Mouse (Mus musculus): Measurements from ENCODE around the gene Pkdrej. TPM values are rescaled to one million over a fixed set of nuclear protein-coding genes. Genes with fewer than 3 reads are reported as not detected.
"Not testable (repeated sequence)": the region's sequence is repeated elsewhere in the genome, so short reads cannot be mapped to it uniquely, and the experiment has no call there.

Pkdrej gene
- polyA plus RNA-seq, 1 experiment from 2014 or later = 0.10 TPM

DNA sequence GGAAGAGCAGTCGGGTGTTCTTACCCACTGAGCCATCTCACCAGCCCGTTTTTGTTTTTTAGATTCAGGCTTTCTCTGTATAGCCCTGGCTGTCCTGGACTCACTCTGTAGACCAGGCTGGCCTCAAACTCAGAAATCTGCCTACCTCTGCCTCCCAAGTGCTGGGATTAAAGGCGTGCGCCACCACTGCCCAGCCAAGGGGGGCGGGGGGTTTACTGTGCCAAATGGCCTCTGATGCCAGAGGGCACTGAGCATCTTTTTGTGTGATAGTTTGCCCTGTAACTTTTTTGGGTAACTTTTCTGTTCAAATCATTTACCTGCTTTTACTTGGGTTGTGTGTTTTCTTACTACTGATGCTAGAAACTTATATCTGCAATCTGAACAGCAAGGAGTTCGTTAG lies 42.6 kb downstream of the Pkdrej start:
- H3K9me3 ChIP-seq (ENCODE audit: control insufficient read depth, low read length); ATAC-seq (ENCODE audit: low read depth); H3K4me1 ChIP-seq (replicated peaks; ENCODE audit: control insufficient read depth, insufficient read depth, low read length); H3K27me3 ChIP-seq (ENCODE audit: control insufficient read depth, insufficient read depth, low read depth, low read length); H3K4me3 ChIP-seq (ENCODE audit: low read length); H3K4me2 ChIP-seq (ENCODE audit: low read depth, low read length); H3K27ac ChIP-seq (ENCODE audit: low read length); H3K36me3 ChIP-seq (ENCODE audit: control insufficient read depth, insufficient read depth, low read length); H3K9ac ChIP-seq (ENCODE audit: low read length): not testable (repeated sequence)
- WGBS = 81% methylated on average over 6 of the region's 6 CpGs

DNA sequence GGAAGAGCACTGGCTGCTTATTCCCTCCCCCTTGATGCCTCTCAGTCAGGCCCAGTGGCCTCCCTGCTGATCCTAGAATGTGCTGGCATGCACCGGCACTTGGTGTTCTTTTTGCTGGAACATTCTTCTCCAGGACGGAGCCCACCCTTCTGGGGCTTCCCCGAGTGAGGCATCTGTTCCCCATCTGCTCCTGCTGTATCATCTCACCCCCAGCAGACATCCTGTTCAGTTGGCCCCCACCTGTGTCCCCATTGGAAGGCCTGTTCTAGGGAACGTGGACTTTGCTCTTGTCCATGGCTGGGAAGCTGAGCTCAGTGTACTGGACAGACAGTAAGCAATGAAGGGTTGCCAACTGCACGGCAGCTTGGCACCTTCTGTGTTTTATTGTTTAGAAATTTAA lies 44.8 kb downstream of the Pkdrej start:
- no peak overlapping the region for H3K4me3 ChIP-seq (ENCODE audit: low read length)
- no peaks in the 10 kb centered on the region for H3K9me3 ChIP-seq (ENCODE audit: control insufficient read depth, low read length)
- ATAC-seq (ENCODE audit: low read depth) = no peak
- H3K27me3 ChIP-seq (ENCODE audit: control insufficient read depth, insufficient read depth, low read depth, low read length) = no peaks in the 10 kb centered on the region
- H3K9ac ChIP-seq (ENCODE audit: low read length) = no peak overlapping the region
- WGBS = 68% methylated on average over 5 of the region's 5 CpGs
- no peaks in the 10 kb centered on the region for H3K36me3 ChIP-seq (ENCODE audit: control insufficient read depth, insufficient read depth, low read length)
- H3K4me2 ChIP-seq (ENCODE audit: low read depth, low read length) = no peak overlapping the region
- no peak overlapping the region for H3K27ac ChIP-seq (ENCODE audit: low read length)
- no peaks in the 10 kb centered on the region for H3K4me1 ChIP-seq (replicated peaks; ENCODE audit: control insufficient read depth, insufficient read depth, low read length)

DNA sequence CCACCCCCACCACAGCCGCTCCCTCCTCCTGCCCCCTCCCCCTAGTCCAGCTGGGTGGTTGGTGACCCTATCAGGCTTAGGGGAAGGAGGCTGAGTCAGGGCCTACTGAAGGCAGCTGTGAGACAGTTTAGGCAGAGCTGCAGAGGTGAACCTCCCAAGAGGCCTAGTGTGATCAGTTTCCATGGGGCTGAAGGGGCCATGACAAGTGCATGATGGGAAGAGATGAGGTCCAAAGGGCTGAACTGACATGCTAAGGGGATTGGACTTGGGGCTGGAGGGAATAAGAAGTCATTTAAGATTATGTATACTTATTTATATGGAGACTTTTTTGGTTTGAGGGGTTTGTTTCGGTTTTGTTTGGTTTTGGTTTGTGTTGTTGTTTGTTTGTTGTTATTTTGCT lies 45.3 kb downstream of the Pkdrej start:
- H3K9me3 ChIP-seq (ENCODE audit: control insufficient read depth, low read length) = no peaks in the 10 kb centered on the region
- WGBS = 80% methylated on average over 2 of the region's 2 CpGs
- no peak overlapping the region for H3K4me2 ChIP-seq (ENCODE audit: low read depth, low read length)
- H3K4me3 ChIP-seq (ENCODE audit: low read length) = no peak overlapping the region
- H3K27me3 ChIP-seq (ENCODE audit: control insufficient read depth, insufficient read depth, low read depth, low read length) = no peaks in the 10 kb centered on the region
- no peak overlapping the region for H3K27ac ChIP-seq (ENCODE audit: low read length)
- ATAC-seq (ENCODE audit: low read depth) = no peak
- H3K36me3 ChIP-seq (ENCODE audit: control insufficient read depth, insufficient read depth, low read length) = no peaks in the 10 kb centered on the region
- no peak overlapping the region for H3K9ac ChIP-seq (ENCODE audit: low read length)
- H3K4me1 ChIP-seq (replicated peaks; ENCODE audit: control insufficient read depth, insufficient read depth, low read length) = no peaks in the 10 kb centered on the region

DNA sequence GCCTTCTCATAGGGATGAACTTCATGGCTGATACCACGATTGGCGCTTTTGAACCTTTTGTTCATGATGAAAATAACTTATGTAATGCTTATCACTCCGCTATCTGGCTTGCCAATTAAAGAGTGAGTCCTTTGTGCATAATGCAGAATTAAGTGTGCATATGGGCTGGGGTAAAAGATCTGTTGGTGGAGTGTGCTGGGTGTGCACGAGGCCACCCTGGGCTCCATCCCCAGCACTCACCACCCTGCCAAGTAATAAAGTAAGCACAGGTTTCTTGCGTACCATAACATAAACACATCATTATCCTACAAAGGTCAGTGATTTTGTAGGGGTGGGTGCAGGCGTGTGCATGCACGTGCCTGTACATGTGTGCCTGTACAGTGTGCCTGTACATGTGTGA lies 46.5 kb downstream of the Pkdrej start:
- Histone ChIP-seq H3K27ac (ENCODE audit: low read length) (no peak overlapping the region), H3K36me3 (ENCODE audit: control insufficient read depth, insufficient read depth, low read length) (no peaks in the 10 kb centered on the region), H3K9ac (ENCODE audit: low read length) (no peak overlapping the region), H3K4me1 (replicated peaks; ENCODE audit: control insufficient read depth, insufficient read depth, low read length) (no peaks in the 10 kb centered on the region), H3K9me3 (ENCODE audit: control insufficient read depth, low read length) (no peaks in the 10 kb centered on the region), H3K4me3 (ENCODE audit: low read length) (no peak overlapping the region), H3K27me3 (ENCODE audit: control insufficient read depth, insufficient read depth, low read depth, low read length) (no peaks in the 10 kb centered on the region), H3K4me2 (ENCODE audit: low read depth, low read length) (no peak overlapping the region)
- WGBS = 78% methylated on average over 7 of the region's 7 CpGs
- no peak for ATAC-seq (ENCODE audit: low read depth)

DNA sequence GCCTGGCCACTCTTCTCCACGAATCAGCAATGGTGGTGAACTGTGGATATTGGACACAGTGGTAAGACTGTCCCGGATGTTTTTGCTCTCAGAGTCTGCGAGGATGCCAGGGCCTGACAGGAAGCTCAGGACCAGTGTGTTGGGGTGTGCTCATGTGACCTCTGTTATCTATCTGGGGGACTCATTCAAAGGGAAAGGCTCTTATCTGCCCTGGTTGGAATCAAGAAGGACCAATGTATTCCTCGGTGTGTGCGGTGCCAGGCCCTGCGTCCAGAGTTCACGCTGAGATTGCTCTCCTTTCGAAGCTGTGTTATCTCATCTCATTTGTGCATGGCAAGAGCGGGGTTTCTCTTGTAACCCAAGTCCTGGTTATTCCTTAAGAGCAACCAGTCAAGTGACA lies 47.1 kb downstream of the Pkdrej start:
- WGBS = 76% methylated on average over 9 of the region's 9 CpGs
- no peak for ATAC-seq (ENCODE audit: low read depth)
- H3K4me1 ChIP-seq (replicated peaks; ENCODE audit: control insufficient read depth, insufficient read depth, low read length) = no peaks in the 10 kb centered on the region
- H3K4me2 ChIP-seq (ENCODE audit: low read depth, low read length) = no peak overlapping the region
- H3K27ac ChIP-seq (ENCODE audit: low read length) = no peak overlapping the region
- no peaks in the 10 kb centered on the region for H3K9me3 ChIP-seq (ENCODE audit: control insufficient read depth, low read length)
- H3K4me3 ChIP-seq (ENCODE audit: low read length) = no peak overlapping the region
- H3K36me3 ChIP-seq (ENCODE audit: control insufficient read depth, insufficient read depth, low read length) = no peaks in the 10 kb centered on the region
- no peaks in the 10 kb centered on the region for H3K27me3 ChIP-seq (ENCODE audit: control insufficient read depth, insufficient read depth, low read depth, low read length)
- no peak overlapping the region for H3K9ac ChIP-seq (ENCODE audit: low read length)

DNA sequence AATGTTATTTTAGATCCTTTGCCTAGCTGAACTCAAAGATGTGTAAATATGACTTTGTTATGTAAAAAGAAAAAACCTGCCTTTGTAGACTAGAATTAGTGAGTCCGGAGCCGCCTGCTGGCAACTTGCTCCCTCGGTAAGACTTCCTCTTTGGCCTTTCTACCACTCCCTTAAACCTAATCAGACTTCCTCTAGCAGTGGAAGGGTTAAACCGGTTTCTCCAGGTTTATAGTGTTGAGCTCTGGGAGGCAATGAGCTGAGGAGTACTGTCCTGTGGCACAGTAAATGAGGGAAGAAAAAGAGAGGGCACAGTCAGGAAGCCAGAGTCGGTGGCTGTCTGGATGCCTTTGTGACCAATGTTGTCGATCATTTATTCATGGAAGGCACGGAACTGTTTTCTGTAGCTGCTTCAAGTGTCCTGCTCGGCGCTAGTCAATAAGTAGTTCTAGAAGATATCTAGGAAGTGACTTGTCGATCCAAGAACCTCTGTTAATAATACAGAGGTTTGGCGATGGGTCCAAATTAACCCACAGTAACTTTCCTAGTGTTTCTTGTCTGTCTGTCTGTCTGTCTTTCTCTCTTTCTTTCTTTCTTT lies 49.3 kb downstream of the Pkdrej start:
- Histone ChIP-seq H3K27ac (ENCODE audit: low read length) (no peak overlapping the region), H3K36me3 (ENCODE audit: control insufficient read depth, insufficient read depth, low read length) (no peaks in the 10 kb centered on the region), H3K4me1 (replicated peaks; ENCODE audit: control insufficient read depth, insufficient read depth, low read length) (no peaks in the 10 kb centered on the region), H3K27me3 (ENCODE audit: control insufficient read depth, insufficient read depth, low read depth, low read length) (no peaks in the 10 kb centered on the region), H3K9ac (ENCODE audit: low read length) (no peak overlapping the region), H3K9me3 (ENCODE audit: control insufficient read depth, low read length) (no peaks in the 10 kb centered on the region), H3K4me3 (ENCODE audit: low read length) (no peak overlapping the region), H3K4me2 (ENCODE audit: low read depth, low read length) (no peak overlapping the region)
- ATAC-seq (ENCODE audit: low read depth) = no peak
- WGBS = 77% methylated on average over 11 of the region's 11 CpGs

DNA sequence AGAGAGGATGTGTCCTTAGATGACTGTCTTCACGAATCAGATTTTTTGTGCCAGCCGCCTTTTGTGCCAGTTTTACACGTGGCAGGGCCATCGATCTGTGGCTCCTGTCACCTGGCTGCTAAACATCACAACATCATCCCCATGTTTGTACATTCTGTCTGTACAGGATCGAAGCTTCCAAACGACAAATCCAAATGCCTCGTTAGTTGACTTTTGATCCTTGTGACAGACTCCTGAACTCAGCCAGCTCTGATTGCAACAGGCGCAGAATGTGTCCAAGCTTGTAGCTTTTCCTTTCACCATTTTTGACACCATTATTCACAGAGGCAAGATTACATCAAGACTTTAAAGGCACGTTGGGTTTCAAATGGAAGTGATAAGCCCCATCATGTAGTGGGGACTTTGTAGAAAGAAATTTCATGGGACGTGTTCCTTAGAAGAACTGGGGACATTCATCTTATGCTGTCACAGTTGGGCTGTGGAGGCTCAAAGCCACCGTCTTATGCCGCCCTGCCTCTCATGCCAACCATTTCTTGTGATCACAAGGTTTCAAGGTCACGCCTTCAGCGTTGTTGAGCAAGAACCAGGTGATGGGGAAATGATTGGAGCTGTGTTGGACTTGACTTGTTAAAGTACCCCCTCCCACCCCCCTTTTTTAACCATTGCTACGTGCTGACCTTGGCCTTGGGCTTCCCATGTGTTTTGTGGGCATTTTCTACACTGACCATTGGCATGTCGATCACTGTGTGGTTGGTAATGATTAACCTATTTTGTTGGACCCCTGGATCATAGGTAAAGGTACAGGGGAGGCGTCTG lies 50.0 kb downstream of the Pkdrej start:
- no peak overlapping the region for H3K27ac ChIP-seq (ENCODE audit: low read length)
- 73% methylated on average over 17 of the region's 17 CpGs for WGBS
- no peaks in the 10 kb centered on the region for H3K4me1 ChIP-seq (replicated peaks; ENCODE audit: control insufficient read depth, insufficient read depth, low read length)

DNA sequence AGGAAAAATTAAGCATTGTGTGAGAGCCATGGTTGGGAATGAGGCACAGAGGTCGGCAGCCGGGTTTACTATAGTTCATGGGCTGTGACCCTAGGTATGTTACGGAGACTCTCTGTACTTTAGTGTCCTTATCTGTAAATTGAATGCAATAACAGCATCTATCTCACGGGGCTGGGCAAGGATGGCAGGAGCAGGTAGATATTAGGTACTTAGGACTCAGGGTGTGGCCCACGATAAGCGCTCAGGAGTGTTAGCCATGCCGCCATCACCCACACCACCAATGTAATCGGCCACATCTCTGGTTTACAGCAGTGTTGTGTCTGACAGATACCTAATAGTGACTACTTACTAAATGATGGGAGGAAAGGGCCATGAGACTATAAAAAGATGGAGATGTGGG lies 52.5 kb downstream of the Pkdrej start:
- Histone ChIP-seq H3K27me3 (ENCODE audit: control insufficient read depth, insufficient read depth, low read depth, low read length) (no peaks in the 10 kb centered on the region), H3K4me1 (replicated peaks; ENCODE audit: control insufficient read depth, insufficient read depth, low read length) (no peaks in the 10 kb centered on the region), H3K4me3 (ENCODE audit: low read length) (no peak overlapping the region), H3K9ac (ENCODE audit: low read length) (no peak overlapping the region), H3K9me3 (ENCODE audit: control insufficient read depth, low read length) (no peaks in the 10 kb centered on the region), H3K27ac (ENCODE audit: low read length) (no peak overlapping the region), H3K36me3 (ENCODE audit: control insufficient read depth, insufficient read depth, low read length) (no peaks in the 10 kb centered on the region), H3K4me2 (ENCODE audit: low read depth, low read length) (no peak overlapping the region)
- 86% methylated on average over 8 of the region's 8 CpGs for WGBS
- no peak for ATAC-seq (ENCODE audit: low read depth)

More for the DNA sequence above, 50.0 kb downstream of the Pkdrej start:
- H3K9me3 ChIP-seq (ENCODE audit: control insufficient read depth, low read length) = no peaks in the 10 kb centered on the region
- H3K4me2 ChIP-seq (ENCODE audit: low read depth, low read length) = no peak overlapping the region
- no peaks in the 10 kb centered on the region for H3K36me3 ChIP-seq (ENCODE audit: control insufficient read depth, insufficient read depth, low read length)
- no peak for ATAC-seq (ENCODE audit: low read depth)
- no peaks in the 10 kb centered on the region for H3K27me3 ChIP-seq (ENCODE audit: control insufficient read depth, insufficient read depth, low read depth, low read length)
- no peak overlapping the region for H3K9ac ChIP-seq (ENCODE audit: low read length)
- H3K4me3 ChIP-seq (ENCODE audit: low read length) = no peak overlapping the region

DNA sequence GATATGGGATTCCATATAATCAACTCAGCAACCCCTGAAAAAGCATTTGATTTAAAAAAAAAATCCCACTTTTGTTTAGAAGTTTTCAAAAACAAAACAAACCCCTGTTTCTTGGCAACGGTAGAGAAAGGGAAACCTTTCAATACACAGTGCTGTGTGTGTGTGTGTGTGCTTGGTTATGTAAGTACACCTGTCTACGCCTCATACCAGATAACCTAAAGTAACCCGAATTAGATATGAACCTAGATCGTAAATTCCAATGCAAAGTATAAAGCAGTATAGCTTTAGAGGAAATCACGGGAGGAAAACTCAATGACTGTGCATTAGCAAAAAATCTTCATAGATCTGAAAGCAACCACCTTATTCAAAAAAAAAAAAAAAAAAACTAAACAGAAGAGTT lies 54.9 kb downstream of the Pkdrej start:
- Histone ChIP-seq H3K4me1 (replicated peaks; ENCODE audit: control insufficient read depth, insufficient read depth, low read length) (no peaks in the 10 kb centered on the region), H3K36me3 (ENCODE audit: control insufficient read depth, insufficient read depth, low read length) (no peaks in the 10 kb centered on the region), H3K4me2 (ENCODE audit: low read depth, low read length) (no peak overlapping the region), H3K9me3 (ENCODE audit: control insufficient read depth, low read length) (no peaks in the 10 kb centered on the region), H3K9ac (ENCODE audit: low read length) (no peak overlapping the region), H3K27me3 (ENCODE audit: control insufficient read depth, insufficient read depth, low read depth, low read length) (no peaks in the 10 kb centered on the region), H3K27ac (ENCODE audit: low read length) (no peak overlapping the region), H3K4me3 (ENCODE audit: low read length) (no peak overlapping the region)
- ATAC-seq (ENCODE audit: low read depth) = no peak
- 84% methylated on average over 5 of the region's 5 CpGs for WGBS
